Mouse (Mus musculus) embryonic facial prominence, embryonic 14.5 days (tissue): ENCODE data around the gene Ccnk. TPM values are rescaled to one million over a fixed set of nuclear protein-coding genes. Genes with fewer than 3 reads are reported as not detected.
A peak's percentile ranks its signal among the peaks of the same experiment; 100 is the strongest.

Source experiments
- ATAC-seq: fragments of 200-750 bp; cut with Nextera tagmentation; 2 replicates; pipeline ENCODE4 v1.8.0; 2017; ENCODE audit warnings: low read depth, moderate number of reproducible peaks, moderate TSS enrichment
- DNase-seq: peaks from one replicate; pipeline ENCODE4 v3.0.0-alpha.2; 2015; ENCODE audit warnings: low spot score
- H3K27ac ChIP-seq: fragments of 300-500 bp; sonication (generic); replicated peaks from 2 replicates; pipeline ENCODE4 v1.5.1; 2014; ENCODE audit warnings: low read depth, mild to moderate bottlenecking, low read length, moderate library complexity
- H3K27me3 ChIP-seq: fragments of 300-500 bp; sonication (generic); replicated peaks from 2 replicates; pipeline ENCODE4 v1.6.1; 2014; ENCODE audit warnings: low read length; ENCODE audit not compliant: control insufficient read depth, insufficient read depth
- H3K36me3 ChIP-seq: fragments of 300-500 bp; sonication (generic); 2 replicates; pipeline ENCODE4 v1.6.1; 2014; ENCODE audit warnings: low read length, mixed read lengths; ENCODE audit not compliant: control insufficient read depth, insufficient read depth
- H3K4me1 ChIP-seq: fragments of 300-500 bp; sonication (generic); 2 replicates; pipeline ENCODE4 v1.6.1; 2014; ENCODE audit warnings: antibody characterized with exemption, low read length; ENCODE audit not compliant: control insufficient read depth, insufficient read depth
- H3K4me2 ChIP-seq: fragments of 300-500 bp; sonication (generic); 2 replicates; pipeline ENCODE4 v1.6.1; 2014; ENCODE audit warnings: low read depth, mild to moderate bottlenecking, low read length, moderate library complexity, mixed read lengths
- H3K4me3 ChIP-seq: fragments of 300-500 bp; sonication (generic); 2 replicates; pipeline ENCODE4 v1.5.1; 2014; ENCODE audit warnings: low read depth, mild to moderate bottlenecking, low read length
- H3K9ac ChIP-seq: fragments of 300-500 bp; sonication (generic); 2 replicates; pipeline ENCODE4 v1.6.1; 2014; ENCODE audit warnings: low read depth, mild to moderate bottlenecking, low read length, moderate library complexity, mixed read lengths
- H3K9me3 ChIP-seq: fragments of 300-500 bp; sonication (generic); 2 replicates; pipeline ENCODE4 v1.6.1; 2016; ENCODE audit warnings: low read length; ENCODE audit not compliant: control insufficient read depth
- WGBS: fragments of 180-500 bp; shearing (Covaris S2); extraction: QIAGEN DNeasy Blood & Tissue Kit; methylation state at CpG from one replicate; pipeline ENCODE4 v1.1.7; 2014; 5-methylcytosine and 5-hydroxymethylcytosine counted together
- polyA plus RNA-seq: library from polyadenylated mRNA; unstranded; fragments of >200 nt; fragmentation: Nextera tagmentation; extraction: Ambion mirVana; gene quantifications from 2 replicates; pipeline ENCODE4 v1.2.1, GENCODE M21; 2014

The Ccnk gene
- polyA plus RNA-seq, 1 experiment from 2014 or later: 5.9 TPM

- Histone ChIP-seq H3K9ac (no peak overlapping the region), H3K4me3 (no peak overlapping the region), H3K4me1 (peaks cover 56% of the 10 kb centered on the region), H3K27me3 (no peaks in the 10 kb centered on the region), H3K36me3 (no peaks in the 10 kb centered on the region), H3K27ac (no peak overlapping the region), H3K4me2 (no peak overlapping the region), H3K9me3 (no peaks in the 10 kb centered on the region)
- ATAC-seq: no peak
- DNase-seq: no peak
- 61% methylated on average over 6 of the region's 6 CpGs for WGBS
These were observed 62.2 kb downstream of the Ccnk start for GRCm38 (mm10) chr12:108241626-108242025.

DNA sequence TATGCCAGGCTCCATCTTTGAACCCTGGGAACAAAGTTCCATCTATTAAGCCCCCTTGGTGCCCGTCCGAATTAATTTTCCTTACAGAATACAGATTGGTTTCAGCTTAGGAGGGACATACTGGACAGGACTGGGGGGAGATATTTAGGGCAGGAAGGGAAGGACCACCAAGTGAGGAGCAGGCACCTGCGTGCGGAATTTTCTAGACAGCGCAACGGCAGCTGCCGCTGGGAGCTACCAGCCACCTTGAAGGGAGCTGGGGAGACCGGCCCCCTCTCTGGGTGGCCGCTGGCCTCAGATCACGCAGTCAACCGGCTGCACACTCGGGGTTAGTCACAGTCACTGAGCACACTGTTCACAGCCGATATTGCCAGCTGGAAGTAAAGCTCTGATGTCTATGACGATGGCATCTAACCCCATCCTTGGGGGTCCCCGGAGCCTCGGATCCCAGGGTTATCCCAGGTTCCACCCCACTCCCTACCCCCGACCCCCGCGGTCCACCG, 62.9 kb downstream of the Ccnk start:
- Histone ChIP-seq H3K4me1 (peaks cover 55% of the 10 kb centered on the region), H3K27ac (no peak overlapping the region), H3K27me3 (no peaks in the 10 kb centered on the region), H3K4me2 (no peak overlapping the region), H3K4me3 (no peak overlapping the region), H3K36me3 (no peaks in the 10 kb centered on the region), H3K9ac (no peak overlapping the region), H3K9me3 (no peaks in the 10 kb centered on the region)
- ATAC-seq (no peak; the same call in 1 of the 2 replicates), DNase-seq (no peak)
- WGBS: 81% methylated on average over 17 of the region's 20 CpGs

DNA sequence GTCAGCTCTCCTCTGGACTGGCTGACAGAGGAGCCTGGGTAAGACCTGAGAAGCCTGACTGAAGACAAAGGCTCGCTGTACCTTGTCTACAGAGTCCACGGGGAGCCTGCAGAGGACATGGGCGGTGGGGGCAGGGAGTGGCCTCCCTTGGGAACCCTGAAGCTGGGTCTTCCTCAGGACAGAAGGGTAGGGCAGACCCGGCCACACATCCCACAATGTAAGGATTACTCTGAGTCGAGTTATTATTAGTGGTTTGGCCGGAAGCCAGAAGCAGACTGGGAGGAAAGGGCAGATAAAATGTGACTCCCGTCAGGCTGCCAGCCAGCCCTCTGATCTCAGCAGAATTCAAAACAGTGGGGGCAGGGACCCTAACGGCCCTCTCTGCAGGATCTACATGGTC, 65.4 kb downstream of the Ccnk start:
- ATAC-seq (peak; percentile 48; the same call in 1 of the 2 replicates), DNase-seq (peak; percentile 92)
- H3K4me2 ChIP-seq: peak overlapping the region; percentile 11; the same call in 1 of the 2 replicates
- no peaks in the 10 kb centered on the region for H3K27me3 ChIP-seq
- H3K36me3 ChIP-seq: no peaks in the 10 kb centered on the region
- peaks cover 37% of the 10 kb centered on the region for H3K4me1 ChIP-seq
- H3K9me3 ChIP-seq: no peaks in the 10 kb centered on the region
- no peak overlapping the region for H3K4me3 ChIP-seq
- no peak overlapping the region for H3K27ac ChIP-seq
- WGBS: 6% methylated on average over 8 of the region's 8 CpGs
- no peak overlapping the region for H3K9ac ChIP-seq

DNA sequence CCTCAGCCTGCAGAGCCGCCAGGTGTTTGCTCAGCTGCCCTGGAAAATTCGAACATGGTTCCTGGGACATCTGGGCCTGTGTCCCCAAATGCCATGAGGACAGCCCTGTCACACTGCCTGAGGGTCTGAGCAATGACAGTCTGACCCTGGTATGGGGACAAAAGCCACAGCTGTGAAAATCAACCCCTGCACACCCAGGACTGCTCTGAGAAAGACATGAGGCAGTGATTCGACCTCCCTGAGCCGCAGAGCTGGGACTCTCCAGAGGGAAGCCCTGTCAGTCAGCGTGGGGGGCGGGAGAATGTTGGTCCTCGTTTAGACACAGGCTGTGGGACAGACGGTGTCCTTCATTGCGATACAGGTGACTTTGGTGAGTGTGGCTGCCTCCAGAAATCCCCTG, 66.2 kb downstream of the Ccnk start:
- Histone ChIP-seq H3K9me3 (no peaks in the 10 kb centered on the region), H3K4me3 (no peak overlapping the region), H3K4me2 (no peak overlapping the region), H3K9ac (no peak overlapping the region), H3K36me3 (no peaks in the 10 kb centered on the region), H3K4me1 (peaks cover 30% of the 10 kb centered on the region), H3K27me3 (no peaks in the 10 kb centered on the region), H3K27ac (no peak overlapping the region)
- no peak for ATAC-seq
- 27% methylated on average over 4 of the region's 9 CpGs for WGBS
- DNase-seq: no peak

GRCm38 (mm10) chr12:108246759-108247500, 67.6 kb downstream of the Ccnk start:
- no peaks in the 10 kb centered on the region for H3K9me3 ChIP-seq
- 80% methylated on average over 10 of the region's 10 CpGs for WGBS
- no peak overlapping the region for H3K4me3 ChIP-seq
- no peaks in the 10 kb centered on the region for H3K27me3 ChIP-seq
- H3K27ac ChIP-seq: no peak overlapping the region
- ATAC-seq (no peak), DNase-seq (no peak)
- H3K36me3 ChIP-seq: no peaks in the 10 kb centered on the region
- peaks cover 21% of the 10 kb centered on the region for H3K4me1 ChIP-seq
- no peak overlapping the region for H3K9ac ChIP-seq
- H3K4me2 ChIP-seq: no peak overlapping the region

GRCm38 (mm10) chr12:108249019-108249418, 69.6 kb downstream of the Ccnk start:
- H3K4me3 ChIP-seq: no peak overlapping the region
- no peaks in the 10 kb centered on the region for H3K36me3 ChIP-seq
- H3K27ac ChIP-seq: no peak overlapping the region
- H3K9ac ChIP-seq: no peak overlapping the region
- DNase-seq (no peak), ATAC-seq (no peak)
- no peaks in the 10 kb centered on the region for H3K9me3 ChIP-seq
- H3K27me3 ChIP-seq: no peaks in the 10 kb centered on the region
- H3K4me2 ChIP-seq: no peak overlapping the region
- 95% methylated on average over 8 of the region's 8 CpGs for WGBS
- H3K4me1 ChIP-seq: peaks cover 30% of the 10 kb centered on the region

- no peak overlapping the region for H3K4me2 ChIP-seq
- 50% methylated on average over 10 of the region's 10 CpGs for WGBS
- ATAC-seq (0 out of 2 replicates have a peak, but pooled peaks have one; percentile 6), DNase-seq (no peak)
- no peak overlapping the region for H3K9ac ChIP-seq
- peaks cover 25% of the 10 kb centered on the region for H3K4me1 ChIP-seq
- no peaks in the 10 kb centered on the region for H3K9me3 ChIP-seq
- H3K36me3 ChIP-seq: no peaks in the 10 kb centered on the region
- H3K27me3 ChIP-seq: no peaks in the 10 kb centered on the region
- no peak overlapping the region for H3K4me3 ChIP-seq
- no peak overlapping the region for H3K27ac ChIP-seq
These were observed 70.1 kb downstream of the Ccnk start for GRCm38 (mm10) chr12:108249522-108249921.

- H3K4me1 ChIP-seq: peaks cover 17% of the 10 kb centered on the region
These were observed 71.8 kb downstream of the Ccnk start for GRCm38 (mm10) chr12:108251034-108251792.

More at GRCm38 (mm10) chr12:108251034-108251792, 71.8 kb downstream of the Ccnk start:
- H3K4me3 ChIP-seq: no peak overlapping the region
- H3K27ac ChIP-seq: no peak overlapping the region
- DNase-seq (no peak), ATAC-seq (no peak)
- no peaks in the 10 kb centered on the region for H3K9me3 ChIP-seq
- H3K27me3 ChIP-seq: no peaks in the 10 kb centered on the region
- H3K4me2 ChIP-seq: no peak overlapping the region
- no peak overlapping the region for H3K9ac ChIP-seq
- H3K36me3 ChIP-seq: no peaks in the 10 kb centered on the region
- 82% methylated on average over 31 of the region's 31 CpGs for WGBS
